Mouse (Mus musculus): ENCODE data around the gene Tekt1.

The Tekt1 gene

DNA sequence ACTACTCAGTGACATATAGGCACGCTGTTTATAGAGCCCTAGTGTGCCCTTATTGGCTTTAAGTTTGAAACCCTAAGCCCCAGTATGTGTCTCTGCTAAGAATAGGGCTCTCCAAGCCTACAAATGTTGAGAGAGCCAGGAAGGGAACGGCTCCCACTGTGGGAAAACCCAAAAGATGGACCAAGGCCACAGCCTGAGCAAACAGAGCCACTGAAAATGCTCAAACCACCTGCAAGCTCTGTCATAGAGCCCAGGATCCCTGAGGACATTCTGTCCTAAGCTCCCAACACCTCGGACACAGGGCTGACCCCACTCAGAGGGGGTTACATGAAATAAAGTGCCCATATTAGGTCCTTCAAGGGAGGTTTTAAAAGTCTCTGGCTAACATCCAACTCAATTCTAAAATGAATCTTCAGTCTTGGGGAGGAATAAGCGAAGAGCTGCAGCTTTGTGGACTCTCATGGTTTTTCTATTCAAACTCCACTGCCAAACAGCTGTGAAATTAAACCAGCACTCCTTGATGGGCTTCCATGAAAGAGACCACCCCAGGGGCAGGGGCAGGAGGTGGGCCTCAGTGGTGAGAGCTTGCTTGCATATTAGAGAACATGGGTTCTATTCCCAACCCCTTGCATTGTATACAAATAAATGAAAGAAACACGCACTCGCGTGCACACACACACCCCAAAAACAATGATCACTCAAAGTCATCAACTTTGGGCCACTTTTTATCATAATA lies 27.3 kb upstream of the Tekt1 start:
- intact Hi-C loops (cut with DNase I), result no loop called here

DNA sequence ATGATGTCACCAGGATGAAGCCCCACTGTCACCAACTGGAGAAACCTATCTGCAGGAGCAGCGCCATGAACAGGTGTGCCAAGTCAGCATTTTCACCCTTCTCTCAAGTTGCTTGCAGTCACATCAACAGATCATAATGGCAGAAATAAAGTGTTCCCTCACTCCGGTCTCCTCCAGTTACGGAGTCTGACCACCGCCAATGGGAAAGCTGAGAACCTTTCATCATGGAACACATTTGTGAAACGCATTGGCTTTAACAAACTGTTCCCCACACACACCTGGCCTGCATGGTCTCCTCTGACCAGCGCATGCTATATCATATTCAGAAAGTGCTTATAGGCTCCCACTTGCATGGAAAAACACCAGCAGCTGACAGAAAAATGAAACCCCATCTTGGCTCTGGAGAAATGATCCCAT lies 25.9 kb upstream of the Tekt1 start:
- intact Hi-C loops (cut with DNase I), result no loop called here

DNA sequence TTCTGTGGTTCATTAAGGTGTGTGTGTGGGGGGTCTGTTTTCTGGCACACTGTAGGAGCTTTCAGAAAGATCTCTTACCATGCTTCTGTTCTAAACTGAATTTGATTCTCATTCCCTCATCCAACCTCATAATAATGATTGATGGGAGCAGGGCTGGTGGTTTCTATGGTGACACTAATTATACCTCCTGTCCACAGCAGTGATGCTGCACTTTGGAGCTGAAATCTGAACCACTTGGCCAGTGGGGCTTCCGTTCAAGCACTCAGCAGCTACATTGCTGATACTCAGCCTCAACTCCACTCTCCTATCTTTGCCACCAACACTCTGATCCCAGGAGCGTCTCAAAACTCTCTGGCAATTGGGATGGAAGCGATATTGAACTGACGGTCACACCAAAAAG lies 17.1 kb upstream of the Tekt1 start:
- intact Hi-C loops (cut with DNase I), result no loop called here

DNA sequence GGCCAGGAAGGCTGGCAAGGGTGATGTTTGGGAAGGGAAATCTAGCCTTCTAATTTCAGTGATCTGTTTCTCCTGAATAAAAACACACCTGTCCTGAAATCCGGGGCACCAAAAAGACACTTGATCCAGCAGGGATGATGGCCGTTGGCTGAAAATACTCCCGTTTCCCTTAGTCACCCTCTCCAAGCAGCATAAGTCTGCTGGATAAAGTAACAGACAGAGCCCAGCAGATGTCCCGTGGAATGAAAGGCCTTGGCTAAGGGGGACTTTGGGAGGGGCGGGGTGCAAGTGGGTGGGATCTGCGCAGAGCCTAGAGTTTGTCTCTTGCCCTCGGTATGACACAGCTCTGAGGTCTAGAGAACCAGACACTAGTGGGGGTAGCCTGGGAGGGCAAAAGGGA lies 16.0 kb upstream of the Tekt1 start:
- intact Hi-C loops (cut with DNase I), result no loop called here

DNA sequence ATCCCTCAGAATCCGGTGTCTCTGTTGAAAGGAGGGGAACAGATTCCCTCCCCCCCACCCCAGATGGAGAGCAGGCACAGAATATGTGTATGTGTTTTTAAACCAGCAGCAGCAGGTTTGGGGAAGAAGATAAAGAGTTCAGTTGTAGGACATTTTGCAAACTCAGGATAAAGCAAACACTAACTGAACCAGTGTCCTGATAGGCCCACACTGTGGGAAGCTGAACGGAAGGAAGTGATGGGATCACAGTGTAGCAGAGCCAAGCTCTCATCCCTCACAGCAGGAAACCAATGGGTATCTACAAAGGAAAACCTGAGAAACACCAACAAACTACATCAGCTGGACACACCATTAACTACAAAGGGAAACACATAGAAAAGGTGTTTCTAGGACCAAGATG lies 14.3 kb upstream of the Tekt1 start:
- intact Hi-C loops (cut with DNase I), result no loop called here

DNA sequence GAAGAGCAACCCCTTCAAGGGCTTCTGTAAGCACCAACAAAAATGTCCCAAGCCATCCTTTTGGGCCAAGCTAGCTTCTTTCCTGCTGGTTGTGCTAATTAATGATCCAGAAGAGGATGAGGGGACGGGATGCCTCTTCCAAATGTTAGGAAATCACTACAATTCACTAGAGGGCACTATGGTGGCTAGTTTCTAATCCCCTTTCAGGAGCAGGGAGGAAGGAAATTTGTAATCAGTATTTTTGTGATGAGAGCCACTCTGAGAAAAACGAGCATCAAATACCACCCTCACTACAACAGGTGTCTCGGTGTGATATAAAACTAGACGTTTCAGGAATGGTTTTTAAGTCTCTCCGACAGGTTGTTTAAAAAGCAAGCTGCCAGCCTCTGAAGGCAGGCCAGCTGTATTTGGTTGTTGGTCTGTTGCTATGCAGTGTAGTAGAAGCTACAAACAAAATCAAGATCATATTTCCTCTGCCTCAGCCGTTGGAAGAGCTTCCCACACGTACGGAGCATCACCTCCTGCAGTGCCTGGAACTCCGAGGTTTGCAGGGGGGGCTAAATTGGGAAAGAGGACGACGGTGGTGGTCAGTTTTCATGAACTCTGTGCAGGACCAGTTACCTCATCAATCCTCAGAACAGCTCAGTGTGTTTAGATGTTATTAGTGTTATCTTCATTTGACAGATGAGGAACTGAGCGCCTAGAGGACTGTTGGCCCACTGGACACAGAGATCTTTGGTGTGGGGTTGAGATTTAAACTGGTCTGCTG lies 7.8 kb upstream of the Tekt1 start:
- intact Hi-C loops (cut with DNase I), result no loop called here

DNA sequence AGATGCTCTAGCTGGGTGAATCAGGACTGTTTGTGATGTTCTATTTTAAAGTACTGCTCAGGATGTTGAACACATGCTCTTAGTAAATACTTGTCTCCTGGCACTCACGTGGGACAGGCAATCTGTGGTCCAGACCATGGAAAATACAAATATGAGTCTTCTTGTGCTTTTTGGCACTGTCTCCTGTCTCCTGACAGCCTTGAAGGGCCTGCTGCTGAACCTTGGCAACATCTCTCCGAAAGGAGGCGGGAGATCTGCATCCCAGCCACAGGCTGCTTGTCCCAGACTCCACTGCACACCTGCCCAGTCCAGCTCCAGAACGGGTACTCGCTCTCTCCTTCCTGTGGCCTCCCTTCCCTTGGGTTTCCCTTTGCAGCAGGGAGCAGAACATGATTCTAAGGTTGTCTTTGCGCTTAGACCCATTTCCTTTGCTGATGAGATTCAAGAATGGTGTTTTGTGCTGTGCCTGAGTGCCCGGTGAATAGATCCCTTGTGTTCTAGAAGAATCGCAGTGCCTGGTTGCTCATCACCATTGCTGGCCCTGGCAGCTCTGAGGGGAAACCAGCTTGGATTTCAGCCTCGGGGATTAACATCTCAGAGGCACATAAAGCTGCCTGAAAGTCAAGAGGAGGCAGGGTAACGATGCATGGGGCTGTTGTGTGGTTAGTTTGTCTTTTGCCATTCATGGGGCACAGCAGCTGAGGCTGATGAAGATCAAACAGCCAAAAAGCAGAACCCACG lies 5.9 kb upstream of the Tekt1 start:
- intact Hi-C loops (cut with DNase I), result no loop called here

DNA sequence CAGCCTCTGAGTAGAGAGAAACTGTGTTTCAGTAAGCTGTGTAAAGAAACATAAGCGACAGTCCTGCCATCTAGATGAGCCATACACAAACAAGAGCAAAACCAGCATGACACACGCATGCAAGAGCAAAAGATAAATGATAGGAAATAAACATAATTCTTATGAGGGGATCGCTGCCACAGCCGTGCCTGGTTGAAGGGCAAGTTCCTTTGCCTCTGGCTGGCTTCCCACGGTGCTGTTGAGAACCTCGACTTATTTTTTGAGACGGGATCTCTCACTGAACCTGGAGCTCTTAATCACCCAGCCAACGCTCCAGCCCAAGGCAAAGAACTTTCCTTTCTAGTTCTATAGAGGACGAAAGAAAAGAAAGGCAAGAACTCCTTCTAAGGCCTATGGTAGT lies 3.9 kb upstream of the Tekt1 start:
- intact Hi-C loops (cut with DNase I), result no loop called here

DNA sequence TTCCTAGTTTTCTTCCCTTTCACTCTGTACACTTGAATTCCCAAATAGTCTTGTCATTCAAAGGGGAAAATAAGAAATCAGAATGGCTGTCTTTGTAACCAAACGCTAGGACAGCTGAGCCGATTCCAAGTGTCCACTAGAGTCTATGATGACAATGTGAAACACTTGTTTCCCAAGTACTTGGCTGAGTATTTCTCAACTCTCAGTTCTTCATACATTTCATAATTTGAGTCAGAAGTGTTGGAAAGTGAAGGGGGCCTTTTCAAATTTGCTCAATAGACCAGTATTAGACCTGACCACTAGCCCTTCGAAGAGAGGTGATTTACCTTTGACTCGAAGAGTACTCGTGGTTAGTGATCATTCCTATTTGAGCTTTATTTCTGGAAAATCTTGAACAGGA lies 2.3 kb upstream of the Tekt1 start:
- intact Hi-C loops (cut with DNase I), result no loop called here

DNA sequence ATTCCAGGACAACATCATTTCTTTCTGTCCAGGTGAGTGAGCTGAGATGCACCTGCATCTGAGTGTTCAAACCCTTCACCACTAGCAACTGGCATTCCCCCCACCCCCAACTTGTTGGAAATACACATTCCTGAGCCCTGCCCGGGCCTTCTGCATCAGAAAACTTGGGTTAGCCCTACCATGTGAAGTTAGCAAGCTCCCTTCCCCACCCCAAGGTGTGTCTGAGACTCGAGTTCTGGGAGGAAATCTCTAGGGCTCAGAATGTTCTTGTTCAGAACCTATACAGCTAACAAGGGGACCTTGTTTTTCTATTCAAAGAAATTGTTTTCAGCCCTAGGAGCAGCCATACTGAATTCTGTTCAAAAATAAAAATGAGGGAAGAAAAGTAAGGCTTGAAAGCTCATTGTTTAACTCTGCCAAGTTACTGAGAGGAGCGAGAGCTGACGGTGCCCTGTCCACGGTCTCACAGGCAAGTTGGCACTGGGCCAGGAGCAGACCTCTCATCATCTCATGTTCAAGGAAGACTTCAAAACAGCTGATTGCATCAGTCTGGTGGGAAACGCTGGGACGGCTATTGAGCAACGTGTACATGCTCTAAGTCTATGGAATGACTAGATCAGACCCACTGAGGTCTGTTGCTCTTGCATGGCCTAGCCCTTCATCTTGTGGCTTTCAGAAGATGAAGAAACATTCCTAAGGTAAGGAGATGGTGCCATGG lies 1.4 kb upstream of the Tekt1 start:
- intact Hi-C loops (cut with DNase I), result no loop called here

DNA sequence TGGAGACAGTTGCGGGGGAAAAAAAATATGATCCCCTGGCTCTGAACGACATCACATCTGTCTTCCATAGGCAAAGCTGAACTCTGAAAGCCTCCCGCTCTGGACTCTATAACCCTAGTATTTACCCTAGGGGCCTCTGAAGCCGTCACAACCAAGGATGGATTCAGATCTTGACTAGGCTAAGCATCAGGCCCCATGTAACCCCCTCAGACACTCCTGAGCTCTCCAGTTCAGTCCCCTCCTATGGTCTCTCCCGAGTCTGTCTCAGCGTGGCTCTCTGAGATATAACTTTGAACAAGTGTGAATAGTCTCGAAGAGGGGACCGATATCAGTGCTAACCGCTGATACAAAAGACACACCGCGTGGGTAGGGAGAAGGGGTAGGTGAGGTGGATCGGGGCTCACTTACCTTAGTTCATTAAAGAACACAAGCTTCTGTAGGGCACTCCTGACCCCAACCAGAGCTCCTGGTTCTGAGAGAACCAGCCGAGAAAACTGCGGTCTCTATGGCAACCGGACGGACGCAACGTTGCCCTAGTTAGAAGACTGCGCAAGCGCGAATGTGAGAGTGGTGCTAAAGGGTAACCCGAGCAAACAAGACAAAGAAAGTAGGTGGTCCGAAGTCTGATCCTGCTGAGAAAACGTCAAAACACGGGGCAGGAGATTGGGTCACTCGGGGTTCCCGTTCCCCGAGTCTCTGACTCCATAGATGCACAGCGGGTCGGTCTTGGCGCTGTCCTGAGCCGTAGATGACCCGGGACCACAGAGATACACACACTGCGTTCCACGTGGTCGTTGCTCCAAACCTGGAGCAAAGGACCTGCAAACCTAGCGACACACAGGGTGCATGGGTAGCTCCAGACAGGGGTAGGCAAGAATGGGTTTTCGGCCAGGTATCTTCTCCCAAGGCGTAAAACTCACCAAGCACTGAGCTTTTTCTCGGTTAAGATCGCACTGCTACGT lies 576 bp downstream of the Tekt1 start:
- intact Hi-C loops (cut with DNase I), result no loop called here

DNA sequence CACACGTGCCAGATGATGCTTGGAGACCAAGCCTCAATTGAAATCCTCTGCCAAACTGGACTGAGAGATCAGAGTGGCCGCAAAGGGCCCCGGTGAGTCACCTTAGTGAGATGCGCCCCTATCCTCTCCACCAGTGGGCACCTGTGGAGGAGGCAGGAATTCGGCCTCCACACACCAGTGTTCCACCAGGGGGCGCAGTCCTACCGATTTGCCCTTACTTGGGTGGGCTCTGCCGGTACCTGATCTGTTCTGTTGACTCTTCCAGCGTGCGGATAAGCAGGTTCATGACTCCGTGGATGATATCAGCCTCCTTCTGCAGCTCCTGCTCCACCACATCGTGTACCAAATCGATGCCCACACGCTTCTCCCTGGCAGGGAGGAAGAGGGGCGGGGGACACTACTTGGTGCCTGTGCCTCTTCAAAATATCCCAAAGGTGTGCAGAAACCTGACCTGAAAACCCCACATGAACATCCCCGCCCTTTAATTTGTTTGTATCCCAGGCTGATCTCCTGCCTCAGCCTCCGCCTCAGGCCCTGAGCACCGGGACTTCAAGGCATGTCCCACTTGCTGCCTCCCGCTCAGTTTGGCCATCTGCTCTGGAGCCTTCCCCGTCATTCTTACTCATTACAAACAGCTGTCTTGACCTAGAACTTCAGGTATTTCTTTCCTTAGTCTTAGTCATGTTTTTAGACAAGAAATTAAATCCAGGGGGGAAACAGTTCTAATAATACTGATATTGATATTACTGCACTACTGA lies 7.1 kb downstream of the Tekt1 start:
- intact Hi-C loops (cut with DNase I), result loop anchor here (1.0 to 2.0 kb wide), 2 partner anchors 74 to 211 kb away; no protein-coding TSS in a partner anchor

DNA sequence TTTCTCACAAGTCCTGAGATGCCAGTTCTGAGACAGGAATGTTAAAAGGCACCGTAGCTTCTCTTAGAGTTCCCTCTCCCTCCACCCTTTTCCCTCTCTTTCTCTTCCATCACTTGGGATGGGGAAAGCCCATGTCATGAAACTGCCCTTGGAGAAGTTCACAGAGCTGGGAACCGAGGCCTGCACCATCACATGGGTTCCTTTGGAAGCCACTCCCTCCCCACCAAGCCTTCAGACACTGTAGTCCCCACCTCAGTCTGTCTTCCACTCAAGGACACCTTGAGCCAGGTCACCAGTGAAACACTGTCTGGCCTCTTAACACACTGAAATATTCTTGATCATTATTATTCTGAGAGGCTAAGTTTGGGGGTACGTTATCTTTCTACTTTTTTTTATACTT lies 9.1 kb downstream of the Tekt1 start:
- intact Hi-C loops (cut with DNase I), result no loop called here

DNA sequence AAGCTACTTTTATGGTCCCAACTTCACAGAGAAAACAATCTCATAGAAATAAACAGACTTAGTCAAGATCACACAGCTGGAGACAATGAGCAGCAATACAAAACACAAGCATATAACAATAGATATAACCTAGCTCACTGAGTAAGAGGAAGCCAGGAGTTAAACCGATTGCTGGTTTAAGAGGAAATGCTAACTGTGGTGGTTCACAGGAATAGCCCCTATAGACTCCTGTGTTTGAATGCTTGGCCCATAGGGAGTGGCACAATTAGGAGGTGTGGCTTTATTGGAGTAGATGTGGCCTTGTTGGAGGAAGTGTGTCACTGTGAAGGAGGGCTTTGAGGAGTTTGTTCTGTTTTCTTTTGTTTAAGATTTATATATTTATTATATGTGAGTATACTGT lies 10.0 kb downstream of the Tekt1 start:
- intact Hi-C loops (cut with DNase I), result no loop called here

DNA sequence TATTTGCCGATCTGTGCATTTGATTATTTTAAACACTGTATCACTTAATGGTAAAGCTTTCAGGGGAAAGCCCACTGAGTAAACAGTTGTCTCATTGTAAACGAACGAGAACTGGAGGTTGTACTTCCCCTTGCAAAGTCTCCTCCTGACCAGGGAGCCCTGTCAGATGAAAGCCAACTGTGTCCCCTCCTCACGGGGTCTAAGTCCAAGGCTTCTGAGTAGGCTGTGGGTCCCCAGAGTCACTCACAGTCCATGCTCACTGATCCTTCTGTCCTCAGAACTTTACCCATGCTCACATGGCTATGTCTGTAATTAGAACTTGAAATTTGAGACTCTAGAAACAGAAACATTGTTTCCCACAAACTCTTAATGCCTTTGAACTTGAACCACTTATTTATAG lies 12.6 kb downstream of the Tekt1 start:
- intact Hi-C loops (cut with DNase I), result no loop called here

DNA sequence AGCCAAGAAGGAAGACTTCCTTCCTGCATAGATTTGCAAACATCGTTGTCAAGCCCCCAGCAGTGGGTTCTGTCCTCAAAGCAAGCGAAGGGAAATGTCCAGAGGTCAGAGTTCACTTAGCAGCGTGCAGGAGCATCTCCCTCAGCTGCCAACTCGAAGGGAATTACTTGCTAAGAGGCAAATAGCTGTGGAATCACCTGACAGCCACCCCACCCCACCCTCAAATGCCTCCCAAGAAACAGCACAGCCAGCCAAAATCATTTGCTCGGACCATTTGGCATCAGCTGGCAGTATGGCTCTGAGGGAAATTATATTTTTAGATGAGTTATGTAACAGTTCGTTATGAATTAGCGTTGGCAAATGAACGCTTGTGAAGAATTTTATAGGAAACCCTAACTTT lies 13.2 kb downstream of the Tekt1 start:
- intact Hi-C loops (cut with DNase I), result no loop called here

DNA sequence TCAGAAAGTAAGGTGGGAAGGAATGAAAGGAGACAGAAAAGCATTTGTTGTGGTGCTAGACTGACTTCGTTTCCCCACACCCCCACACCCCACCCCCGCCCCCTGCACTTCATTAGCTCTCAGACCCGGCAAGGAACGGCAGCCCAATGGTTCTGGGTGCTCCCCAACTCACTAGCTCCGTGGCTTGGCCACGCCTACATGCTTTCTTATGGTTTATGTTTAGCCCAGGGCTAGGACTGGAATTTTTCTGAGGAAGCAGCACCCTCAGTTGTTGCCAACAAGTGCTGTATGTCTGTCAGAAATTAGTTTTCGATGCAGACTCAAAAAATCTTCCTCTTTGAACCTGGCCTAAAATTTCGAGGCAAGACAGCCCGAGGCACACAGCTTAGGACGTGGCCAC lies 13.7 kb downstream of the Tekt1 start:
- intact Hi-C loops (cut with DNase I), result no loop called here

DNA sequence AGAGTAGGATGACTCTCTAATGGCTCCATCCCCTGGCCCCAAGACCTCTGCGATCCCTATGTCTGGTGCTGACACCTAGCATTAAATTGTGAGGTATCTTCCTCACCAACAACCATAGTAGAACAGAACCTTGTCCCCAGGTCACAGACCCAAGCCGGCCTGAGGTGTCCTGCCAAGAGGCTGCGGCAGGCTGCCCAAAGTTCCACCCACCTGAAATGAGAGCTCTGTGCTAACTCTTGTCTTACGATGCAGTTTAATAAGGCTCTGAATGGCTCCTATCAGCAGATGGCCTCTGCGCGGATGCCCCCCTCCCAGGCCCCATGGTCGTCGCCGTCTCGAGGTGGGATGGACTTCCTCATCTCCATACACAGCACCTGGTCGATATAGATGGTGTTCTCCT lies 17.8 kb downstream of the Tekt1 start:
- intact Hi-C loops (cut with DNase I), result loop anchor here (2.0 to 5.0 kb wide), 2 partner anchors 84 to 223 kb away; no protein-coding TSS in a partner anchor

DNA sequence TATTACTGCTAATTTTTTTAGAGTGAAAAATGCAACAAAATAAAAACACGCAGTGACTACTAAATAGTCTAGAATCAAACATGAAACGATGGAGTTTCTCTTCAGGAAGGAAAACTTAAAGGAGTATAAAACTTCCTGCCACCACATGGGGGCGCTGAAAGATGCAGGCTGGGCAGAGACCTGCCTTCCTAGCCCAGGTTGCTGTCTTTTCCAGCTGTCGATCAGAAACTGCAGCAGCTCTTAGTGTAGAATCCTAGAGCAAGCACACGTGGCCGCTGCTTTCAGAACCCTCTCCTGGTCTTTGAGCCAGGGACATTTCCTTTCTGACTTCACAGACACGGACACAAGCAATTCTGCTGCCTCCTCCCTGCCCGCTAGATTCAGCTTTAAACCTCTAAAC lies 18.3 kb downstream of the Tekt1 start:
- intact Hi-C loops (cut with DNase I), result loop anchor here (2.0 to 5.0 kb wide), 2 partner anchors 85 to 223 kb away; no protein-coding TSS in a partner anchor

Data from adrenal gland (tissue).